Mouse (Mus musculus) erythroblast, adult 5-6 weeks (primary cell): ENCODE results near the gene Gm20696. TPM values are rescaled to one million over a fixed set of nuclear protein-coding genes. Genes with fewer than 3 reads are reported as not detected.

Experiments
- ATAC-seq: replicated peaks from 2 replicates; pipeline ENCODE4 v1.8.0; 2016; ENCODE audit warnings: moderate number of reproducible peaks, mild to moderate bottlenecking, moderate TSS enrichment, inconsistent platforms; ENCODE audit not compliant: poor library complexity, low FRiP score, severe bottlenecking
- total RNA-seq, 2 experiments: library from RNA; stranded (forward) in 1 of 2; stranded (reverse) in 1 of 2; fragments of 150-400 nt in 1 of 2; fragments of 200-764, 138-1000 nt in 1 of 2; gene quantifications; 2 replicates each; pipeline versions ENCODE4 v1.2.3 to v1.2.4; 2015 to 2017; ENCODE audit warnings: low replicate concordance in 2 of 2

Gene Gm20696
- total RNA-seq, 2 experiments from 2014 or later, result 2.7 to 3.7 TPM

GRCm38 (mm10) chr6:99322132-99322904, 344.3 kb downstream of the Gm20696 start:
- ATAC-seq, result no peak

GRCm38 (mm10) chr6:99320444-99320843, 346.2 kb downstream of the Gm20696 start:
- no peak for ATAC-seq

DNA sequence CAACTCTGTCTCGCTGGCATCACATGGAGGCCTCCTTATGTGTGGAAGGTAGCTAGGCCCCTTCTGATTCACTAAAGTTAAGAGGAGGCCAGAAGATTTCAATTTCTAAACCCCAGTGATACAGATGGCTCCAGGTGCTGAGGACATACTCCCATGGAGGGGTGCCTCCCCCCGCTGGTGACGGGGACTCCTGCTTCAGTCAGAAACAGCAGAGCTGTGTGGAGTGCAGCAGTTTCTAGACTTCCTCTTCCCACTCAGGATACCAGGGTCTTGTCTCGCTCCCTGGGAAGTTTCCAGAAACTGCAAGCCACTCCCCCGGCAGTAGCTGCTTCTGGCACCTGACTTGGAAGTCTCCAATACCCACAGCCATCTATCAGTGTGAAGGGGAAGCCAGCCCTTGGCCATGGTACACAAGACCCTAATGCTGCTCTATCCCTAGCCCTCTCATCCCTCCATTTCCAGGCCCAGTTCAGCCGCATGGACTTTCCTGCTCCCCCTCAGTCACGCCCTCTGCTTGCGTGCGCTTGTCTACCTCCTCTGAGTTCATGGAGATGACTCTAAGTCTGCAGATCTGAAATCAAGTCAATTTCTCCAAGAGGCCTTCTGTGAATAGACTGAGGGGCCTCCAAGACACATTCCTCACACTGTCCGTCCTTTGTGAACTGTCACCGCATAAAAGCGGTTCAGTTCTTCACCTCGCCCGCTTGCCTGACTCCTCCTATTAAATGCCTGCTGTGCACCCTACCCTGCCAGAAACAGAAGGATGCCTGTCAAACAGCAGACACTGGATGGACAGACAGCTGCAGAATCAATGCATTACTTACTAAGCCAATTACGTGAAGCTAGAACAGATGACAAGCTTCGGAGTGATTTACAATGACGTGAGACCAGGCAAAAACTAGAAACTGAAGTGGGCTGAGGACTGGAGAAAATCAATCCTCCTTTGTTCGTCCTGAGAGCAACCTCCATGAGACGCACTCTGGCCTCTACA, 346.9 kb downstream of the Gm20696 start:
- no peak for ATAC-seq

GRCm38 (mm10) chr6:99314746-99315145, 351.9 kb downstream of the Gm20696 start:
- no peak for ATAC-seq

- no peak for ATAC-seq
These were observed 356.1 kb downstream of the Gm20696 start for GRCm38 (mm10) chr6:99310529-99310928.

GRCm38 (mm10) chr6:99310171-99310500, 356.5 kb downstream of the Gm20696 start:
- ATAC-seq, result no peak

DNA sequence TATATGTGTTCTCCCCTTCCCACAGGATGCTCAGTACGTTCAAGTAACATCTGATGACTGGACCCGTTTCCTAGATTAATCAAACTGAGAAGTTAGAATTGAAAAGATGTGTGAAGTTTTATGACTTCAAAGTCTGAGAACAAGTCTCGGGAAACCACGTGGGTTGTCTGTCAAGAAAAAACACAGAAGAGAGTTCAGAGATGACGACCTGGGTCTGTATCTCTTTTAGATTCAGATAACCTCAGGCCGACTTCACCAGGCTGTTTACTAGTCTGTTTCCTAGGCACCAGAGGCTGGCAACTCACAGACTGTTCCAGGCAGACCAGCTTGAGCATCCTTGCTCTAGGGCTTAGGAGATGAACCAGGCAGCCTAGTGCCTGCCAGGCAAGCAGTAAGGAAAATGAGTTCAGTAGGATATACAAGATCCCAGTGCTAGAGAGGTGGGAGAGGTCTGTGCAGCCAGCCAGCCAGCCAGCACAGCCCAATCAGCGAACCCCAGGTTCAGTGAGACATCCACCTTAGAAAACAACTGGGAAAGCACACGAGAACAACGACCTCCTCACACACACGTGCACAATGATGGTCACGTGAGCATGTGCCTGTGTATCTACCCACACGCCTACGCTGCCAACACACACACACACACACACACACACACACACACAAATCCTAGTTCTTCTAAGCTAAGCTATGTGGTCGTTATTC, 357.0 kb downstream of the Gm20696 start:
- ATAC-seq, result no peak

DNA sequence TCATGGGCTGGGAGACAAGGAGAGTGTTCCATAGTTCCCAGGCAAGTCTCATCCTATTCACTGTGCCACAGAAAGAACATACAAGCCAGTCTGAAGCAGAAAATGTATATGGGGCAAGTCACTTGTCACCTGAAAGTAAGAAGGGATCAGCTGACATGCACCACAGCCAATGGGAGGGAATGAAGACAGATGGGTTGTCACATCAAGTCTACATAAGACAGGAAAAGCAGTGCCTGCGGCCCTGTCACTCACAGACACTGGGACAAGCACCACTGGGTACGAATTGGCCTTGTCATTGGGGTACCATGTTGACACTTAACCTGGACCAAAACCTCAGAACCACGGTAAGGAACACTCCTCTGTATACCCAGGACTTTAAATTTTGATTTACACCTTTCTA, 360.8 kb downstream of the Gm20696 start:
- ATAC-seq, result no peak

- no peak for ATAC-seq
These were observed 361.4 kb downstream of the Gm20696 start for GRCm38 (mm10) chr6:99305236-99305635.

- ATAC-seq, result no peak
These were observed 363.7 kb downstream of the Gm20696 start for GRCm38 (mm10) chr6:99302662-99303435.

GRCm38 (mm10) chr6:99301923-99302322, 364.7 kb downstream of the Gm20696 start:
- ATAC-seq, result no peak

DNA sequence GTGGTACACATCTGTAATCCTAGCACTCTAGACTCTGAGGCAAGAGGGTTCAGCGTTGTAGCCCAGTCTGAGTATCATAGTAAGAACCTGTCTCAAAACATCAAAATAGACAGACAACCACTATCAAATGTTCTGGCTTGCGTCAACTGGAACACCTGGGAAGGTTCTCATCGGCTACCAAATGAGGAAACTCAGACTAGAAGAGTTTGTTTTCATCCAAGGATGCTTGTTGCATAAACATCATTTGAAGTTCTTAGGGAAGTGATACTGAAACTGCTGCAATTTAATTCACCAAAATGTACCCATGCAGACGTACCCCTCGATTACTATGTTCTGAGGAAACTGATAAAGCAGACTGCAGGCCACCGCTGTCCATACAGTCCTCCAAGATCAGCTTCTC, 366.4 kb downstream of the Gm20696 start:
- ATAC-seq, result no peak

- ATAC-seq, result no peak
These were observed 367.4 kb downstream of the Gm20696 start for GRCm38 (mm10) chr6:99299196-99299595.

- no peak for ATAC-seq
These were observed 369.1 kb downstream of the Gm20696 start for GRCm38 (mm10) chr6:99297535-99297934.

DNA sequence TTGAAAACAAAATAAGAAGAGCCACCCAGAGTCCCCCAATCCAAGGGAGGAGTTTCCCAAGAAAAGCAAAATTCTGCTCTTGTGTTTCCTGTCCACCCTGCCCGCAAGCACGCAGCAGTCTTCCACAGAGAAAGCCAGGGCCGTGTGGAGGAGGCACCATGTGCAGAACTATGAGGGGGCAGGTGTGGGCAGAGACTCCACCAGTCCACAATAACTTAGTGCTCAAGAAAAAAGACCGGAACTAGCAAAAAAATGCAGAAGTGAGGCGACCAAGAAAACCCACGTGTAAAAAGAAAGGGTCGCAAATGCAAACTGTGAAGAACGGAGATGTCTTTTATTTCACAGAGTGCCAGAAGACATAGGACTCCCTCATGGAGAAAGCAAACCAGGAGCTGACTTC, 371.1 kb downstream of the Gm20696 start:
- no peak for ATAC-seq

- no peak for ATAC-seq
These were observed 377.4 kb downstream of the Gm20696 start for GRCm38 (mm10) chr6:99289220-99289619.

GRCm38 (mm10) chr6:99285026-99285425, 381.6 kb downstream of the Gm20696 start:
- no peak for ATAC-seq

DNA sequence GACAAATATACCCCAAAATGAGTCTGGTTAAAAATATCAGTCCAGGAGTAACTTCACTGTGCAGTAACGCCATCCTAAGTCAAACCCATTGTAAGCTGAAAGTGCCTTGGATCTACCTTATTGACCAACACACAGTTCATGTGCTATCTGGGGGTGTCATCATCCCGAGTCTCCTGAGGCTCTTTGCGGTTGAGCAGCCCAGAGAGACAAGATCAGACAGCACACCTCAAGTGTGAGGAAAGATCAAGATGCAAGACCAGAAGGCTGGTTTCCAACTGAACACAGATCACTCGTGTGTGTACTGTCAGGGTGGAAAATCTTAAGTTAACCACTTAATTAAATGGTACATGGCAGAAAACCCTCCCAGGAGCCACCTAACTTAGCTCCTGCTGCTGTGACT, 382.6 kb downstream of the Gm20696 start:
- ATAC-seq, result no peak

DNA sequence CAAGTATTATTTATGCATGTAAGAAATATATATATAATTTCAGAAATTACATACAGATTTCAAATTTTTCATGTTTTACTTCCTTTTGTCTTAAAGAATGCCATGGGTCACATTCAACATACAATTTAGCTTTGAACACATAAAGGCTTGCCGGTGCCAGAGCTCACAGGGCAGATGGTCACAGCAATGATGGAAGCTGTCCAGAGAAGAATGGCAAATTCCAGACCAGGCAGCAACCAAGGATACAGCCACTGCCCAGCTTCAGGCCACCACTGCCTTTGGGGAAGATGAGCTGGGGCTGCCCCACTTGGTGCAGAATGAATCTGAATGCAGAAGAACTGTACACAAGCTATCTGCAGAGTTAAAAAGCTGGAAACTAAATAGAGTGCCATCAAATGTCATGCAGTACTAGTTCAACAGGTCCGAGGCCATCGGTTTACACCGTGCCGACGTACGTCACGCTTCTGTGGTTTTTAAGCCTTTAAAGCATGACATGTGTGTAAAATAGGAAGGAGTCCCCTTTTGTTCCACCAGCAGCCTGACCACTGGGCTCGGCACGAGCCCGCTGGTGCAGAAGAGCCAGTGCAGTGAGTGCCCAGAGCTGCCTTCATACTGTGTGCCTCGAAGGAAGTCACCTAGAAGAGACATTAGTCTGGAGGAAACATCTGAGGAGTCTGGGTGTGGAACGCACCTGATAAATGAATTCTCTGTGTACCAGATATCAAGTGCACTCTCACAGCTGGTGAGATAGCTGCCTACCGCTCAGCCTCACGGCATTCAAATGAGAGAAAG, 383.5 kb downstream of the Gm20696 start:
- no peak for ATAC-seq
